Mouse (Mus musculus) mouse trophoblast stem cell (cell line): ENCODE data around the gene Rnf13.
"Not testable (repeated sequence)": the region's sequence is repeated elsewhere in the genome, so short reads cannot be mapped to it uniquely, and the experiment has no call there.

Experiments
- in situ Hi-C, 2 experiments: fragments of 300-500 bp; cut with MseI, MboI; formaldehyde crosslinking; loops; 2 replicates in 1 of 2; 3 replicates in 1 of 2; pipeline ENCODE4 v1.15.1; 2025

The Rnf13 gene

DNA sequence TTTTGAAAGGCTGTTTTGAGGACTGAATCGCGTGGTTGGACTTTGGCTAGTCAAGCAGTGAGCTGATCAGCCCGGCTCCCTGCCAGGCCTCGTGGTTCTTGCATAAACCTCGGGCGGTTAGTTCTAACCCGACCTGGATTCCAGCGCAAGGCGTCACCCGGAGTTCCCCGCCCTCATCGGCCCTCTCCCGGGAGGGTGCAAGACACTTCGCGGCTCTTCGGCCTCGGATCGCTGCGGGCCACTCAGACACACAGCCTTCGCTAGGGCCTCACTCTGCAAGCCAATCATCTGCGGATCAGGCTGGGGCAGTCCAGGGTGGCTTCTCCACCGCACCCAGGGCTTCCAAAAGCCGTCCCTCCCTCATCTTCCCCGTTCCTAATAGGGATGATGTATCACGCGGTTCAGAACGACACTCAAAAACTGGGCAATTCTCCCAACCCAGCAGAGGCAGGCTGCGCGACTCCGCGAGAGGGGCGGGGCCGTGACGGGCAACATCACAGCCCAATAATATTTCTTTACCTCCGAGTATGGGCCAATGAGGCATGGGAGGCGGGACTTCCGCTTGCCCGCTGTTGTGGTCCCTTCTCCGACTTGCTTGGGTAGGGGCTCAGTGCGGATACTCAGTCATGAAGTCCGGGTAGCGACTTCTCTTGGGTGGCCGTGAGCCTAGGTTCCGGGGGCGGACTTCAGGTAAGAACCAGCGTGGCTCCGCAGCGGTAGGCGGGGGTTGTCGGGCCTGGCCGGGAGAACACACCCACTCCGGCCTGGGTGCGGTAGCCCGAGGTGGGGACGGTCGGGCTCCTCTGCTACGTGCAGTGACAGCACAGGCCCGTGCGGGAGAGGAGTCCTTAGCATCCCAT is at the start of gene Rnf13:
Gene Rnf13, plus strand, starts transcription at position 552 of the 860 bp plus-strand sequence.
- in situ Hi-C loops, result no loop called here

- in situ Hi-C loops, result no loop called here
These were observed 44.1 kb upstream of the Rnf13 start for GRCm38 (mm10) chr3:57691772-57692171.

- in situ Hi-C loops, result no loop called here
These were observed 43.1 kb upstream of the Rnf13 start, which contains the start of gene Ankub1 for GRCm38 (mm10) chr3:57692719-57693118. Gene Ankub1, minus strand, starts transcription at chr3:57692799.

GRCm38 (mm10) chr3:57696249-57696648 is 39.6 kb upstream of the Rnf13 start:
- in situ Hi-C loops, result no loop called here

DNA sequence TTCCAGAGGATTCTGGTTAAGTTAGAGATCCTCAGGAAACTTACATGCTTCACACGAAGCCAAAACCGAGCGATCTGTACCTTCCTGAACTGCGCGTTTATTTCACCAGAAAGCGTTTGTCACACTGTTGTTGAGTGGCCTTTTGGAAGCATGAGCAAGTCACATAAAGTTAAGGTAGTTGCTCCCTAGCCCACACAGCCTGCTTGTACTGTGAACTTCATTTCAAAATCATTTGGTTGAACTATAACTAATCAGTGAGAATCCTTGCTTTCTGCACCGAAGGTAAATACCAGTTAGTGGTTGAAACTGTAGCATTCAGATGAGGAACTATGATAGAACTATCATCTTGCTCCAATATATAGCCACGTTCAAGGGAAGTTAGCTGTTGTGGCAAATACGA is 39.1 kb upstream of the Rnf13 start:
- in situ Hi-C loops, result no loop called here

DNA sequence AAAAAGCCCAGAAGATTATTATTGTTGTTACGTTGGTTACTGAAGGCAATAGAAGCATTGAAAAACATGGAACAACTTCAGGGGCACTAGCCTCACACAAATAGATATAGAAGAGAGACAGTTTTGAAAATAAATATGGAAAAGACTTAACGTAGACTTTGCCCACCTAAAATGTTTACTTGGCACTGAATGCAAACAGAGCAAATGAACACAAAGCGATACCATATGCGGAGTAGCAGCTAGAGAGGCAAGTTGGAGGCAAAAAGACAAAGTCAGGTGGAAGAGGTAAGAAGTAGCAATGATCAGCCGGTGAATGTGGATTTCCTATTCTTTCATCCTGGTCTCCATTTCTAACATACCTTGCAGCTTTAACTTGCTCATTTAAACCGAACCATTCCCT is 21.7 kb upstream of the Rnf13 start:
- in situ Hi-C loops, result no loop called here

DNA sequence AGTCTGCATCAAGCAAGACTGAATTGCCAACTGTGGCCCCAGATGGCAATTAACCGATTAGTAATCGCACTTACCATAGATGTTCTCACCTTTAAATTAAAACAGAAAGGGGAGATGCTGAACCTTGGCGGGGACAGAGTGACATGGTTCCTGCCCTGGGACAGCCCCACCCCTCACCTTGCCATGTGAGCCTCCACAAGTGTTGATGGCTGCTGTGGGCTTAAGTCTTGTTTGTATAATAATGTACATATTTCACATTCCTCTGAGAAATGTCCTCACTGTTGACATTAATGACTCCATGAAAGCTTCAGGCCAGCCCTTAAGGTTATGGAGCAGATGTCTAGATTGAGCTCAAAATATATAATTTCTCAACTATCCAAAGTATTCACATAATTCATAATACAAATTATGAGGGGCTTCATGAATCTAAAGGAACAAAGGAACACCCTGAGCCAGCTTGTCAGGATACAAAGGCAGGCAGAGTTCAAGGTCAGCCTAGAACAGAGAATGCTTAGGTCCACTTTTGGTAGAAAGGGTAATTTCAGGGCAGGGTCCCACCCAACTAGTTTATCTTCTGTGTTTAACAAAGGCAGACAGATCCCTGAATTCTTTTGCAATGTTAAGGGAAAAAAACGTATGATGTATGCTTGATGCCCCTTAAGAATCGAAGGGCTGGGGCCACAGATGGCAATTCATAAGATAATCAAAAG is 3.5 kb upstream of the Rnf13 start:
- in situ Hi-C loops, result no loop called here

GRCm38 (mm10) chr3:57736419-57737095 is 695 bp downstream of the Rnf13 start:
- in situ Hi-C loops, result no loop called here

DNA sequence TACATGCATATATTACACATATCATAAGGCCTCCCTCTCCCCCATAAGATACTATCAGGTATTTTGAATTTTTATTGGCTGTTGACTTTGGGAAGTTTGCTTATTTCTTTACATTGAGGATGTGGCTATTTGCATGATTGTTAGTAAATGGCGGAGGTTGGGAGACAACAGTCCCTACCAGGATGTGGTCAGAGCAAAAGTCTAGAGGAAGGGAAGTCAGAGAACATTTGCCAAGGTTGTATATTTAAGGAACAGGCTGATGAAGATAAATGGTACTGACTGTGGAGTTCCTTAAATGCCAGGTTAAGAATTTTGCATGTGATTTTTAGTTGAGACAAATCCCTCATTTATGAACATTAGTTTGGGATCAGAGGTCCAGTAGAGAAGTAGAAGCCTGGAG is 4.0 kb downstream of the Rnf13 start:
- in situ Hi-C loops, result no loop called here

DNA sequence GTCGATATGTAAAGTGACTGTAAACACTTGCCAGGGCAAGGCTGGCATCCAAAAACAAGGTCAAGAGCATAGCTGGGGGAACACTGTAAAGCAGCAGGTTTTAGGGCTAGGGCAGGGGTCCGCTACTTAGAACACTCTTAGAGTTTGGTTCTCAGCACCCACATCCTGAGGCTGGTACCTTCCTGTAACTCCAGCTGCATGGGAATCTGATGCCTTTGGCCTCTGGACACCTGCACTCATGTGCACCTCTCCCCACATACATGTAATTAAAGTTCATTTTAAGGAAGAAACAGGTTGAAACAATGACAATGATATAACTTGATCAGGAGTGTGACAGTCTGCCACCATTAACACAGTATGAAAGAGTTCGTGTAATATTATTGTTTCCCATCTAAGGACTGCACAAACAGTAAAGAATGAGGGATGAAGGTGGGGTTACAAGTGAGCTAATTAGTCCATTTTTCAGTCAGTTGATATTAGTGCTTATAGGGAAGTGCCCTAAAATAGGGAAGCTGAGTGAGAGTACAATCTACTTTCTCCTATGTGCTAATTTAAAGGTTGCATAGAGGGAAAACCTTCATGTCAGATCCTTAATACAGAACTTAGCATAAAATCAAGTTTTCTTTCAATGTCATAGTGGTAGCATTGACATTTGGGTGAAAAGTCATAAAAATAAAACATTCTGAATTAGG is 12.9 kb downstream of the Rnf13 start:
- in situ Hi-C loops, result no loop called here

DNA sequence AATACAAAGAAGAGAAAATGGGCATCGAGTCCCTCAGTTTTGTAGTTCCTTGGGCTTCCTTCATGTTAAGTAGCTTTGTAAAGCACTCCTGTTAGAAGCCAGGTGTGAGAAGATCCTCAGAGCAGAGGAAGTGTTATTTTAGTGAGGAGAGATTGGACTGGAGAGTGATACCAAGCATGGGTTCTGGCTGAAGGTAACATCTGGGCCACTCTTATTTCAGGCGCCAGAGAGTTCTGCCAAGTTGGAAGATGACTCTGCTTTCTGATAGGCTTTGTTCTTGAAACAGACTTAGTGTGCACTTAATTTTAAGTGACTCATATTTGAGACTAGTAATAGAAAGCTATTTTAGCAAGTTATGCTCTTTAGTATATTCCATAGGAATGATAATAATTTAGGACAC is 41.1 kb downstream of the Rnf13 start:
- in situ Hi-C loops, result no loop called here

DNA sequence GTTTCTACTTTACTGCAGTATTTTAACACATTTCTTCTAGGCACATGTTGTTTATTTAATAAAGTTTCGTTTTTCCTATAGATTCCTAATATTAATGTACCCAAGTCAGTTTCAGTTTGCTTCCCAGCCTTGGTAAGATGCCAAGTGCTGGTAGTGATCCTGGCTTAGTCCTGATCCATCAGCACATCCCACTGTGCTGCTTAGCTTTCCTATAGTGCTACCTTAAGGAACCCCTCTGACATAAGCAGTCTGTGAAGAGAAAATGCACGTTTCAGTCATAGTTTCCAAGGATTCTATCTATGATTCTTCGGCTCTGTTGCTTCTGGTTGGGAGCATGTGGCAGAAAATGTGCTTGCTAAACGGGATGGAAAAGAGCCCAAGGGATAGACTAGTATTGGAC is 52.6 kb downstream of the Rnf13 start:
- in situ Hi-C loops, result no loop called here

DNA sequence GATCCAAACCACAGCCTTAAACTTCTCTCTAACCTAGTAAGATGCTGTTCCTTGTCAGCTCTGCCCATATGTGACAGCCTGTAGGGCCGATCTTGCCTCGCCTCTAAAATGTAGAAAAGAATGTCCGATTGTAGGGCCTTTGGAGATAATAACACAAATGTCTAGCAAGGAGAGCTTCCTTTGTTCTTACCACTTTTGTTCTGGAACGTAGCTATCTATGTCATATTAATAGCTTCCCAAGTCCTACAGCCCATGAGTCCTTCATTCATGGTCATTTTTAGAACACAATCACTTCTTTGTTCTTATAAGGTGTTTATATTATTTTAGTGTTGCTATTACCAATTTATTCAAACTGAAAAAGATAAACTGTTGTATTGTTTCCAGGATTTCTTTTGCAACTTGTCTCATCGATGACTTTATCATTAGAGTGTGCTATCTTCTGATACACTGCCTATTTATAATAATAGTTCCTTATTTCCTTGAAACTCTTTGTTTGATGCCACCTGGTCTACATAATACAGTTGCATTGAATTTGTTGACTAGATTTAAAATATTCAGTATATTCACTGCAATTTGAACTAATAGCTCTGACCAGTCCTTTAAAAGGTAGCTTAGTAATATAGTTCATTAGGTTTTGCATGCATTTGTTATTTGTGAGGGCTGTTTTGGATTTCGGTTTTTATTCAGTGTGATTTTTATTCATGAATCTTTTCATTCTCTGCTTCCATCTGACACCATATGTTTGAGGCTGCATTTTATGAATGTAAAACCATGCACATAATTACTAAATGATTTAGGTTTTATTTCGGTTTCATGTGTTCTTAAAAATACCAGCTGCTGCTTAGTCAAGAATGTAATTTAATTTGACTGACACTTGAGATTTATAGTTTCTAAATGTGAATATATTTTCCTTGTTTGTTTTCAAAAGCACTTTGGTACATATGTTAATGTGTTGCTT is 53.4 kb downstream of the Rnf13 start:
- in situ Hi-C loops, result no loop called here

DNA sequence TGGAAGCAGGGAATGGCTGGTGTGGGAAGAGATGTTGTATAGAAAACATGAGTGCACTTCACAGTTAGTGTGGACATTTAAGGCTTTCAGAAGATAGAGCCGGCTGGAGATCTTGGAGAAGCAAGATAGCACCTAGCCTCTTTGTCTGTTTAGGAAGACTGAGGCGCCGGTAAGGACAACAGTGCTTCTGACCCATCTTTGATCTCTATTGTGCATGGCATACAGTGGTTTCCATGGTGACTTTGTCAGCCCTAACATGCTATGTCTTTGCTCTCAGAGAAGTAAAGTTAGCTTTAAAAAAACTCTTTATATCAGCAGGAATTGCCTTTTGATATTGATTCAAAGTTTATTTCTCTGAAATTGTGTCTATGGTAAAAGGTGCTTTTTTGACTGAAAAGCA is 55.2 kb downstream of the Rnf13 start:
- in situ Hi-C loops, result no loop called here

DNA sequence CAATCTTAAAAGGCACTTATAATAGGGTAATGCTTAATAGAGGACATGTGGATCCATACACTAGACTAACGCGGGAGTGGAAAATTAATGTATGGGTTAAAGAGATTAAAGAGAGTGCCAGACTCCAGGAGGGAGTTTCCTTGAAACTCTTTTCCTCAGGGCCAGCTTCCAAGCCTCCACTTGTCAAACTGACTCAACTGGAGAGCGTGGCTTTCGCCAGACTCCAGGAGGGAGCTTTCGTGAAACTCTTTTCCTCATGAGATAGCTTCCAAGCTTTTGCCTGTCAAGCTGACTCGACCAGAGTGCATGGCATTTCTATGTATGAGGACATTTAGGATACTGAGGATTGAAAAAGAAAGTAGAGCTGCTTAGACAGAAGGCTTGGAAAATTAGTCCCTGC is 59.2 kb downstream of the Rnf13 start:
- in situ Hi-C loops, result not testable (repeated sequence)

DNA sequence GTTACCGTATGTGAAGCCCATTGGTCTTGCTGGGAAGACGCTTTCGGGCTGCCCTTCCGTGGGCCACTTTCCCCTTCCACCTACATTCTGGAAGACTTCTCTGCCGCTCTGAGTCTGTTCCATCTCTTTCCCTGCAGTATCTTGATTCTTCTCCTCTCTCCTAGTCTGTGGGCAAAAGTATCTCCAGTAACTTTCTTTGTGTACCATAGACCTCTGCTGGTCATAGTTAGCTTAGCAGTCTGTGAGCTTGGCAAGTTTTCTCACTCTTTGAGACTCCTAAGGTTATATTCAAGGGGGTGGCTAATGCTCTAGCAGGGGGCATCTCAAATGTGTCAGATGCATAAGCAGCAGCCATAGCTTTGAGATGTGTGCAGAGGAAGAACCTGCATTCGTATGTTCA is 79.6 kb downstream of the Rnf13 start:
- in situ Hi-C loops, result no loop called here

DNA sequence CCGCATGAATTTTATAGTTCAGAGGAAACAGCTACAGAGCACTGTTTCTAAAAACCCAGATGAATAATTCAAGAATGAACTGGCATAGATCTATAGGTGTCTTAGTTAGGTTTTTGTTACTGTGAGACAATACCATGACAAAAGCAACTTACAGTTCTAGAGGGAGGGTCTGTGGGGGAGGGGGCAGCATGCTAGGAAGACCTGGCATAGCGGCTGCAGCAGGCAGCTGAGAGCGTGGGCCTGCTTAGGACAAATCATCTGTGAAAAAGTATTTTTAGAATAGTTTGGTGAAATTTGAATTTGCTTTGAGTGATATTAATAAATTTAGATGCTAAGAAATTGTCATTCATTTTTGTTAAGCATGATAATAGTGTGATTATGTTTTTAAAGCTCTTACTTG is 90.0 kb downstream of the Rnf13 start:
- in situ Hi-C loops, result loop anchor here (10.0 kb wide), 1 partner anchor 161 kb away; no protein-coding TSS in a partner anchor

DNA sequence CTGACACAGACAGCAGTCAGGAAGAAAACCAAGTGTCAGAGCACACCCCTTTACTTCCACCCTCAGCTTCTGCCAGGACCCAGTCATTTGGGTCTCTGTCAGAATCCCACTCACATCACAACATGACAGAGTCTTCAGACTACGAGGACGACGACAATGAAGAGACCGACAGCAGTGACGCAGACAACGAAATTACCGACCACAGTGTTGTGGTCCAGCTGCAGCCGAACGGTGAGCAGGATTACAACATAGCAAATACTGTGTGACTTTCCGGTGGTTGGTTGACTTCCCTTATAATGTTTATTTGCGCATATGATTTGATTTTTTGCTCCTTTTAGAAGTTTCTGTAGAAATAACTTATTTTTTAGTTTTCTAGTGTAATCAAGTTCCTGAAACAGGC is 97.7 kb downstream of the Rnf13 start:
- in situ Hi-C loops, result no loop called here

DNA sequence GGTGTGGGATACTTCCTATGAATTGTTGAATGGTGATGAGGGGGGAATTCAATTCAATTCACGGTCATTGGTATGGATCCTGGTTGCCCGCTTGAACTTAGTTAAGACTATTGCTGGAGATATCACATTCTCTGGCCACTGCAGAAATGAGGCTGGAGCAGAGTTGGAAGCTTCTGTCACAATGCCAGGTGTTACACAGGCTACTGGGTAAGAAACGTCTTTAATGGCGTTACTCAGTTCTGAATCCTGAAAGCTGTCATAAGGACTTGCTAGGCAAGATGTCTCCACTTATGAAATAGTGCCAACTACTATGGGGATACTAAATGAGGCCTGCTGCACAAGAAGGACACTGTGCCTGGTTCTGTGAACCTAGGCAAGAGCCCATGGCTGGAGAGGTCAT is 101.0 kb downstream of the Rnf13 start:
- in situ Hi-C loops, result no loop called here

DNA sequence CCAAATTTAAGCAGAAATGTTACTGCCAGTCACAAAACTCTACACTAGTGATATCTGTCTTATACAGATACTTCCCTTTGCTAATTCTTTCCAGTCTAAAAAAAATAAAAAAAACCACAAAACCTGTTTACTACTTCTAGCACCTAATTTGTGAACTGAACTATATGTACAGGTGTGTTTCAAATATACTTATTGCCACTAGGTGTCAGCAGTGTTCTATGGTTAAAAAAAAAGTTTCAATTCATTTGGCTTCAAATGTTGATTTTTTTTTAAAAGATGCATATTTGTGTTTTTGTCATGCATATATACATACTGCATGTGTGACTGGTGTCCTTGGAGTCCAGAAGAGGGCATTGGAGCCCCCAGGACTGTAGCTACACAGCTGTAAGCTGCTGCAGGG is 107.9 kb downstream of the Rnf13 start:
- in situ Hi-C loops, result loop anchor here in 1 of 2 experiments (10.0 kb wide), 1 partner anchor 281 kb away; no protein-coding TSS in a partner anchor
